Mouse (Mus musculus): ENCODE results near the gene Pik3c2b. TPM values are rescaled to one million over a fixed set of nuclear protein-coding genes. Genes with fewer than 3 reads are reported as not detected.
"Not testable (repeated sequence)": the region's sequence is repeated elsewhere in the genome, so short reads cannot be mapped to it uniquely, and the experiment has no call there.

Pik3c2b gene
- polyA plus RNA-seq, 1 experiment from 2014 or later = 17.9 TPM

- H3K27me3 ChIP-seq (replicated peaks; ENCODE audit: control insufficient read depth, insufficient read depth, low read length) = no peaks in the 10 kb centered on the region
- no peak for ATAC-seq
- H3K4me3 ChIP-seq (replicated peaks; ENCODE audit: low read length) = no peak overlapping the region
- peaks cover 12% of the 10 kb centered on the region for H3K36me3 ChIP-seq (ENCODE audit: control insufficient read depth, insufficient read depth)
- no peak overlapping the region for H3K4me2 ChIP-seq (ENCODE audit: low read length)
- no peak overlapping the region for H3K9ac ChIP-seq (replicated peaks; ENCODE audit: low read depth, low read length)
- H3K27ac ChIP-seq (ENCODE audit: low read length) = no peak overlapping the region
- H3K4me1 ChIP-seq (replicated peaks; ENCODE audit: control insufficient read depth, insufficient read depth, low read length) = peaks cover 9% of the 10 kb centered on the region
- no peaks in the 10 kb centered on the region for H3K9me3 ChIP-seq (ENCODE audit: control insufficient read depth, low read length)
- WGBS = 55% methylated on average over 3 of the region's 3 CpGs
These were observed 25.2 kb upstream of the Pik3c2b start for GRCm38 (mm10) chr1:133020137-133020894.

DNA sequence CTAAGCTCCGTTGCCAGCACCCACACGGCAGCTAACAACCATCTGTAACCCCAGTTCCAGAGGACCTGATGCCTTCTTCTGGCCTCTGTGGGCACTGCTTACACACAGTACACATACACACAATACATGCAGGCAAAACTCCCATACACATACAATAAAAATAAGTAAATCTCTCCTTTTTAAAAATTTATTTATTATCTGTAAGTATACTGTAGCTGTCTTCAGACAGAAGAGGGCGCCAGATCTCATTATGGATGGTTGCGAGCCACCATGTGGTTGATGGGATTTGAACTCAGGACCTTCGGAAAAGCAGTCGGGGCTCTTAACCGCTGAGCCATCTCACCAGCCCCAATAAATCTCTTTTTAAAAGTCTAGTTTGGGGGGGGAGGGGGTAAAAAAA, 24.1 kb upstream of the Pik3c2b start:
- H3K27me3 ChIP-seq (replicated peaks; ENCODE audit: control insufficient read depth, insufficient read depth, low read length) = no peaks in the 10 kb centered on the region
- H3K36me3 ChIP-seq (ENCODE audit: control insufficient read depth, insufficient read depth) = peaks cover 8% of the 10 kb centered on the region
- no peak for ATAC-seq
- H3K27ac ChIP-seq (ENCODE audit: low read length) = no peak overlapping the region
- H3K9ac ChIP-seq (replicated peaks; ENCODE audit: low read depth, low read length) = no peak overlapping the region
- H3K9me3 ChIP-seq (ENCODE audit: control insufficient read depth, low read length) = no peaks in the 10 kb centered on the region
- no peak overlapping the region for H3K4me2 ChIP-seq (ENCODE audit: low read length)
- peaks cover 9% of the 10 kb centered on the region for H3K4me1 ChIP-seq (replicated peaks; ENCODE audit: control insufficient read depth, insufficient read depth, low read length)
- WGBS = 96% methylated on average over 7 of the region's 7 CpGs
- H3K4me3 ChIP-seq (replicated peaks; ENCODE audit: low read length) = no peak overlapping the region

- 92% methylated on average over 2 of the region's 2 CpGs for WGBS
- H3K9me3 ChIP-seq (ENCODE audit: control insufficient read depth, low read length); ATAC-seq; H3K36me3 ChIP-seq (ENCODE audit: control insufficient read depth, insufficient read depth); H3K4me3 ChIP-seq (replicated peaks; ENCODE audit: low read length); H3K27me3 ChIP-seq (replicated peaks; ENCODE audit: control insufficient read depth, insufficient read depth, low read length); H3K4me1 ChIP-seq (replicated peaks; ENCODE audit: control insufficient read depth, insufficient read depth, low read length); H3K9ac ChIP-seq (replicated peaks; ENCODE audit: low read depth, low read length); H3K4me2 ChIP-seq (ENCODE audit: low read length); H3K27ac ChIP-seq (ENCODE audit: low read length): not testable (repeated sequence)
These were observed 23.5 kb upstream of the Pik3c2b start for GRCm38 (mm10) chr1:133021971-133022370.

GRCm38 (mm10) chr1:133023723-133024122, 21.7 kb upstream of the Pik3c2b start:
- H3K27ac ChIP-seq (ENCODE audit: low read length); H3K9ac ChIP-seq (replicated peaks; ENCODE audit: low read depth, low read length); H3K4me3 ChIP-seq (replicated peaks; ENCODE audit: low read length); ATAC-seq; H3K9me3 ChIP-seq (ENCODE audit: control insufficient read depth, low read length); H3K36me3 ChIP-seq (ENCODE audit: control insufficient read depth, insufficient read depth); H3K4me1 ChIP-seq (replicated peaks; ENCODE audit: control insufficient read depth, insufficient read depth, low read length); H3K4me2 ChIP-seq (ENCODE audit: low read length); H3K27me3 ChIP-seq (replicated peaks; ENCODE audit: control insufficient read depth, insufficient read depth, low read length): not testable (repeated sequence)
- 91% methylated on average over 3 of the region's 3 CpGs for WGBS

- H3K27me3 ChIP-seq (replicated peaks; ENCODE audit: control insufficient read depth, insufficient read depth, low read length) = no peaks in the 10 kb centered on the region
- peak overlapping the region; percentile 95 for H3K9ac ChIP-seq (replicated peaks; ENCODE audit: low read depth, low read length)
- H3K36me3 ChIP-seq (ENCODE audit: control insufficient read depth, insufficient read depth) = no peaks in the 10 kb centered on the region
- 35% methylated on average over 7 of the region's 7 CpGs for WGBS
- no peak for ATAC-seq
- H3K4me3 ChIP-seq (replicated peaks; ENCODE audit: low read length) = peak overlapping the region; percentile 89
- peaks cover 9% of the 10 kb centered on the region for H3K4me1 ChIP-seq (replicated peaks; ENCODE audit: control insufficient read depth, insufficient read depth, low read length)
- H3K4me2 ChIP-seq (ENCODE audit: low read length) = peak overlapping the region; percentile 68
- no peaks in the 10 kb centered on the region for H3K9me3 ChIP-seq (ENCODE audit: control insufficient read depth, low read length)
- H3K27ac ChIP-seq (ENCODE audit: low read length) = no peak overlapping the region
These were observed 21.0 kb upstream of the Pik3c2b start for GRCm38 (mm10) chr1:133024426-133024825.

DNA sequence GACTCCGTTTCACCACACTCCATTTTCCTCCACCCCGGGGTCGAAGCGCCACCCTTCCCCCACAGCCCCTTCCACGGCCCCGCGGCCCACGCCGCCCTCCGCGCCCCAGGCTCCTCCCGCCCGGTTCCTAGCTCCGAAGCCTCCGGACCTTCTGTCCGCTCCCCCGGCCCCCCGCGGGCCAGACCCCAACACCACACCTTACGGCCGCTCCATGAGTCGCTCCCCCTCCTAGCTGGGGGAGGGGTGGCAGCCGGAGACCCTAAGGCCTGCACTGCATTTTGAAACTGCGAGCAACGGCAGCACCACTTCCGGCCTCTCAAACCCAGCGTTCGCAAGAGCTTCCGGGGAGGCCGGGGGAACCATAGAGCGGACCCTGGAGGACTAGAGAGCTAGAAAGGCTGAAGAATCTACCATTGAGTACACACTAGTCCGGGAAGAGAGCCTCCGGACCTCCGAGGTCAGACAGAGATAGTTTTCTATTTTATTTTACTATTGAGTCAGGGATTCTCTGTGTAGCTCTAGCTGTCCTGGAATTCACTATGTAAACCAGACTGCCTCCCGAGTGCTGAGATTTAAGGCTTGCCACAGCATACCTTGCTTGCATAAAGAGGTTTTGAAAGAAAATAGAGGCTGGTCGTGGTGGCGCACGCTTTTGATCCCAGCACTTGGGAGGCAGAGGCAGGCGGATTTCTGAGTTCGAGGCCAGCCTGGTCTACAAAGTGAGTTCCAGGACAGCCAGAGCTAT, 20.2 kb upstream of the Pik3c2b start:
- under 1% methylated on average over 40 of the region's 40 CpGs for WGBS
- peak overlapping the region; percentile 78 for H3K27ac ChIP-seq (ENCODE audit: low read length)
- peak overlapping the region; percentile 89 for H3K4me3 ChIP-seq (replicated peaks; ENCODE audit: low read length)
- peak overlapping the region; percentile 95 for H3K9ac ChIP-seq (replicated peaks; ENCODE audit: low read depth, low read length)
- peak; percentile 99 for ATAC-seq
- no peaks in the 10 kb centered on the region for H3K9me3 ChIP-seq (ENCODE audit: control insufficient read depth, low read length)
- H3K27me3 ChIP-seq (replicated peaks; ENCODE audit: control insufficient read depth, insufficient read depth, low read length) = no peaks in the 10 kb centered on the region
- H3K36me3 ChIP-seq (ENCODE audit: control insufficient read depth, insufficient read depth) = no peaks in the 10 kb centered on the region
- H3K4me2 ChIP-seq (ENCODE audit: low read length) = peak overlapping the region; percentile 68
- peaks cover 9% of the 10 kb centered on the region for H3K4me1 ChIP-seq (replicated peaks; ENCODE audit: control insufficient read depth, insufficient read depth, low read length)

DNA sequence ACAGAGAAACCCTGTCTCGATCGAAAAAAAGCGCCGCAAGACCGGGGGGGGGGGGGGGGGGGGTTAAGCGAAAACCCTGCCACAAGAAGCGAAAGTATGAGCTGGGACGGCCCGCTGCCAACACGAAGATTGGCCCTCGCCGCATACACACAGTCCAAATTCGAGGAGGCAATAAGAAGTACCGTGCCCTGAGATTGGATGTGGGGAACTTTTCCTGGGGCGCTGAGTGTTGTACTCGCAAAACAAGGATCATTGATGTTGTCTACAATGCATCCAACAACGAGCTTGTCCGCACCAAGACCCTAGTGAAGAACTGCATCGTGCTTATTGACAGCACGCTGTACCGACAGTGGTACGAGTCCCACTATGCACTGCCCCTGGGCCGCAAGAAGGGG, 19.7 kb upstream of the Pik3c2b start:
- Histone ChIP-seq H3K9ac (replicated peaks; ENCODE audit: low read depth, low read length) (peak overlapping the region; percentile 53), H3K4me2 (ENCODE audit: low read length) (peak overlapping the region; percentile 50), H3K4me3 (replicated peaks; ENCODE audit: low read length) (peak overlapping the region; percentile 89)
- H3K27me3 ChIP-seq (replicated peaks; ENCODE audit: control insufficient read depth, insufficient read depth, low read length); H3K27ac ChIP-seq (ENCODE audit: low read length); H3K36me3 ChIP-seq (ENCODE audit: control insufficient read depth, insufficient read depth); ATAC-seq; H3K4me1 ChIP-seq (replicated peaks; ENCODE audit: control insufficient read depth, insufficient read depth, low read length); H3K9me3 ChIP-seq (ENCODE audit: control insufficient read depth, low read length): not testable (repeated sequence)
- WGBS = 32% methylated on average over 20 of the region's 23 CpGs

- no peak overlapping the region for H3K4me3 ChIP-seq (replicated peaks; ENCODE audit: low read length)
- no peak overlapping the region for H3K4me2 ChIP-seq (ENCODE audit: low read length)
- 93% methylated on average over 2 of the region's 2 CpGs for WGBS
- H3K4me1 ChIP-seq (replicated peaks; ENCODE audit: control insufficient read depth, insufficient read depth, low read length) = peaks cover 9% of the 10 kb centered on the region
- no peak for ATAC-seq
- no peaks in the 10 kb centered on the region for H3K9me3 ChIP-seq (ENCODE audit: control insufficient read depth, low read length)
- no peaks in the 10 kb centered on the region for H3K36me3 ChIP-seq (ENCODE audit: control insufficient read depth, insufficient read depth)
- no peak overlapping the region for H3K27ac ChIP-seq (ENCODE audit: low read length)
- no peak overlapping the region for H3K9ac ChIP-seq (replicated peaks; ENCODE audit: low read depth, low read length)
- no peaks in the 10 kb centered on the region for H3K27me3 ChIP-seq (replicated peaks; ENCODE audit: control insufficient read depth, insufficient read depth, low read length)
These were observed 18.3 kb upstream of the Pik3c2b start for GRCm38 (mm10) chr1:133027126-133027525.

DNA sequence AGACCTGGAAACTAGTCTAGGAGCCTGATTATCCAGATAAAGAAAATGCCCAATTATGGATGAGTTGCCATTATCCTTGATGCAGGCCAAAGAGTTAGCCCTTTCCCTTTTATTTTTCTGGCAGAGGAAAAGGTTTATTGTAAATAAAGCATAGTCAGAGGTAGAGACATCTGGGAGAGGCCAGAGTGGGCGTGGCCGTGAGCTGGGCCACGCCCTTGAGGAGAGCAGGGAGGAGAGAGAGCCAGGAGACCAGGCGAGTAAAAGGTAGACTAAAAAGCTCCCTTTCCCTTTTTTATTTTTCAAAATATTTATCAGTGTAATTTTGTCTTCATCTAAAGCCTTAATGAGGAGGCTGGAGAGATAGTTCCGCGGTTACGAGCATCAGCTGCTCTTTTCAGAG, 17.5 kb upstream of the Pik3c2b start:
- H3K4me3 ChIP-seq (replicated peaks; ENCODE audit: low read length) = no peak overlapping the region
- no peak overlapping the region for H3K27ac ChIP-seq (ENCODE audit: low read length)
- ATAC-seq = no peak
- H3K4me1 ChIP-seq (replicated peaks; ENCODE audit: control insufficient read depth, insufficient read depth, low read length) = peaks cover 14% of the 10 kb centered on the region
- no peaks in the 10 kb centered on the region for H3K27me3 ChIP-seq (replicated peaks; ENCODE audit: control insufficient read depth, insufficient read depth, low read length)
- no peaks in the 10 kb centered on the region for H3K36me3 ChIP-seq (ENCODE audit: control insufficient read depth, insufficient read depth)
- H3K9me3 ChIP-seq (ENCODE audit: control insufficient read depth, low read length) = no peaks in the 10 kb centered on the region
- WGBS = 42% methylated on average over 7 of the region's 7 CpGs
- H3K4me2 ChIP-seq (ENCODE audit: low read length) = no peak overlapping the region
- H3K9ac ChIP-seq (replicated peaks; ENCODE audit: low read depth, low read length) = no peak overlapping the region

Data from forebrain, embryonic 16.5 days (tissue).